Mouse (Mus musculus) brain, embryonic 14.5 days (tissue): ENCODE measurements around the gene Gm44973.

Experiments used
- CTCF ChIP-seq: fragments of 200-500 bp; IDR thresholded peaks from 2 replicates; pipeline ENCODE4 v1.5.1; 2012; ENCODE audit warnings: inconsistent platforms, mild to moderate bottlenecking, moderate library complexity, borderline replicate concordance; ENCODE audit not compliant: insufficient read depth, insufficient read length; ENCODE audit errors: extremely low read depth
- POLR2A ChIP-seq: fragments of 200-500 bp; IDR thresholded peaks from 2 replicates; pipeline ENCODE4 v1.6.1; 2012; ENCODE audit warnings: mild to moderate bottlenecking, inconsistent platforms, borderline replicate concordance; ENCODE audit not compliant: poor library complexity, insufficient read depth, insufficient read length, severe bottlenecking; ENCODE audit errors: extremely low read depth

- no peak for TF ChIP-seq POLR2A
- TF ChIP-seq CTCF: no peak
Observed at GRCm38 (mm10) chr7:5044981-5045380, 29.7 kb downstream of the Gm44973 start.
